Mouse (Mus musculus): ENCODE results near the gene Adm.
"Not testable (repeated sequence)": the region's sequence is repeated elsewhere in the genome, so short reads cannot be mapped to it uniquely, and the experiment has no call there.

Gene Adm

GRCm38 (mm10) chr7:110627486-110628272 is at the start of gene Adm:
Adm (plus strand) TSS chr7:110627661.
- H3K27me3 ChIP-seq (ENCODE audit: control insufficient read depth, insufficient read depth, low read length, poor library complexity, severe bottlenecking), result 0 out of 2 replicates have a peak, but pooled peaks cover 2% of the 10 kb centered on the region
- H3K36me3 ChIP-seq (ENCODE audit: control insufficient read depth, insufficient read depth, low read length, poor library complexity, severe bottlenecking), result no peaks in the 10 kb centered on the region
- peak; percentile 79 for DNase-seq (ENCODE audit: low read depth, low spot score)

GRCm38 (mm10) chr7:110583705-110584104 is 43.8 kb upstream of the Adm start:
- H3K36me3 ChIP-seq (ENCODE audit: control insufficient read depth, insufficient read depth, low read length, poor library complexity, severe bottlenecking), result no peaks in the 10 kb centered on the region
- no peak for DNase-seq (ENCODE audit: low read depth, low spot score)
- H3K27me3 ChIP-seq (ENCODE audit: control insufficient read depth, insufficient read depth, low read length, poor library complexity, severe bottlenecking), result no peaks in the 10 kb centered on the region

GRCm38 (mm10) chr7:110584159-110584558 is 43.3 kb upstream of the Adm start:
- no peak for DNase-seq (ENCODE audit: low read depth, low spot score)
- Histone ChIP-seq H3K36me3 (ENCODE audit: control insufficient read depth, insufficient read depth, low read length, poor library complexity, severe bottlenecking) (no peaks in the 10 kb centered on the region), H3K27me3 (ENCODE audit: control insufficient read depth, insufficient read depth, low read length, poor library complexity, severe bottlenecking) (no peaks in the 10 kb centered on the region)

GRCm38 (mm10) chr7:110585250-110585649 is 42.2 kb upstream of the Adm start:
- H3K27me3 ChIP-seq (ENCODE audit: control insufficient read depth, insufficient read depth, low read length, poor library complexity, severe bottlenecking), result no peaks in the 10 kb centered on the region
- no peaks in the 10 kb centered on the region for H3K36me3 ChIP-seq (ENCODE audit: control insufficient read depth, insufficient read depth, low read length, poor library complexity, severe bottlenecking)
- DNase-seq (ENCODE audit: low read depth, low spot score), result no peak

GRCm38 (mm10) chr7:110587721-110588120 is 39.7 kb upstream of the Adm start:
- H3K27me3 ChIP-seq (ENCODE audit: control insufficient read depth, insufficient read depth, low read length, poor library complexity, severe bottlenecking), result no peaks in the 10 kb centered on the region
- H3K36me3 ChIP-seq (ENCODE audit: control insufficient read depth, insufficient read depth, low read length, poor library complexity, severe bottlenecking), result no peaks in the 10 kb centered on the region
- no peak for DNase-seq (ENCODE audit: low read depth, low spot score)

- not testable (repeated sequence) for DNase-seq (ENCODE audit: low read depth, low spot score); H3K27me3 ChIP-seq (ENCODE audit: control insufficient read depth, insufficient read depth, low read length, poor library complexity, severe bottlenecking); H3K36me3 ChIP-seq (ENCODE audit: control insufficient read depth, insufficient read depth, low read length, poor library complexity, severe bottlenecking)
Measured at GRCm38 (mm10) chr7:110593991-110594390, 33.5 kb upstream of the Adm start.

- no peaks in the 10 kb centered on the region for H3K36me3 ChIP-seq (ENCODE audit: control insufficient read depth, insufficient read depth, low read length, poor library complexity, severe bottlenecking)
- no peaks in the 10 kb centered on the region for H3K27me3 ChIP-seq (ENCODE audit: control insufficient read depth, insufficient read depth, low read length, poor library complexity, severe bottlenecking)
- DNase-seq (ENCODE audit: low read depth, low spot score), result no peak
Measured at GRCm38 (mm10) chr7:110597141-110597540, 30.3 kb upstream of the Adm start.

GRCm38 (mm10) chr7:110605476-110605875 is 22.0 kb upstream of the Adm start:
- H3K36me3 ChIP-seq (ENCODE audit: control insufficient read depth, insufficient read depth, low read length, poor library complexity, severe bottlenecking), result no peaks in the 10 kb centered on the region
- no peaks in the 10 kb centered on the region for H3K27me3 ChIP-seq (ENCODE audit: control insufficient read depth, insufficient read depth, low read length, poor library complexity, severe bottlenecking)
- no peak for DNase-seq (ENCODE audit: low read depth, low spot score)

GRCm38 (mm10) chr7:110606906-110607305 is 20.6 kb upstream of the Adm start:
- no peaks in the 10 kb centered on the region for H3K36me3 ChIP-seq (ENCODE audit: control insufficient read depth, insufficient read depth, low read length, poor library complexity, severe bottlenecking)
- no peak for DNase-seq (ENCODE audit: low read depth, low spot score)
- no peaks in the 10 kb centered on the region for H3K27me3 ChIP-seq (ENCODE audit: control insufficient read depth, insufficient read depth, low read length, poor library complexity, severe bottlenecking)

- Histone ChIP-seq H3K36me3 (ENCODE audit: control insufficient read depth, insufficient read depth, low read length, poor library complexity, severe bottlenecking) (no peaks in the 10 kb centered on the region), H3K27me3 (ENCODE audit: control insufficient read depth, insufficient read depth, low read length, poor library complexity, severe bottlenecking) (peaks cover 1% of the 10 kb centered on the region)
- peak; percentile 26 for DNase-seq (ENCODE audit: low read depth, low spot score)
Measured at GRCm38 (mm10) chr7:110613381-110614132, 13.9 kb upstream of the Adm start.

GRCm38 (mm10) chr7:110614133-110615063 is 13.1 kb upstream of the Adm start, which contains the start of gene Sbf2:
Sbf2 (minus strand) TSS chr7:110614922.
- Histone ChIP-seq H3K36me3 (ENCODE audit: control insufficient read depth, insufficient read depth, low read length, poor library complexity, severe bottlenecking) (no peaks in the 10 kb centered on the region), H3K27me3 (ENCODE audit: control insufficient read depth, insufficient read depth, low read length, poor library complexity, severe bottlenecking) (peaks cover 1% of the 10 kb centered on the region)
- peak; percentile 81 for DNase-seq (ENCODE audit: low read depth, low spot score)

- DNase-seq (ENCODE audit: low read depth, low spot score), result peak; percentile 18
- H3K27me3 ChIP-seq (ENCODE audit: control insufficient read depth, insufficient read depth, low read length, poor library complexity, severe bottlenecking), result peaks cover 1% of the 10 kb centered on the region
- H3K36me3 ChIP-seq (ENCODE audit: control insufficient read depth, insufficient read depth, low read length, poor library complexity, severe bottlenecking), result no peaks in the 10 kb centered on the region
Measured at GRCm38 (mm10) chr7:110615151-110615631, 12.3 kb upstream of the Adm start.

GRCm38 (mm10) chr7:110615792-110616191 is 11.7 kb upstream of the Adm start:
- H3K27me3 ChIP-seq (ENCODE audit: control insufficient read depth, insufficient read depth, low read length, poor library complexity, severe bottlenecking), result peaks cover 1% of the 10 kb centered on the region
- DNase-seq (ENCODE audit: low read depth, low spot score), result no peak
- H3K36me3 ChIP-seq (ENCODE audit: control insufficient read depth, insufficient read depth, low read length, poor library complexity, severe bottlenecking), result no peaks in the 10 kb centered on the region

GRCm38 (mm10) chr7:110619086-110619611 is 8.3 kb upstream of the Adm start:
- Histone ChIP-seq H3K27me3 (ENCODE audit: control insufficient read depth, insufficient read depth, low read length, poor library complexity, severe bottlenecking) (peaks cover 1% of the 10 kb centered on the region; the same call in 1 of the 2 replicates), H3K36me3 (ENCODE audit: control insufficient read depth, insufficient read depth, low read length, poor library complexity, severe bottlenecking) (no peaks in the 10 kb centered on the region)
- peak; percentile 28 for DNase-seq (ENCODE audit: low read depth, low spot score)

Measured in splenic B cell, adult 2 months (primary cell).